Mouse (Mus musculus): ENCODE data around the gene Wbp1. TPM values are rescaled to one million over a fixed set of nuclear protein-coding genes. Genes with fewer than 3 reads are reported as not detected.
A peak's percentile ranks its signal among the peaks of the same experiment; 100 is the strongest.

Gene Wbp1
- polyA plus RNA-seq, 1 experiment from 2014 or later = 30.2 TPM

GRCm38 (mm10) chr6:83116373-83117164, 4.8 kb downstream of the Wbp1 start:
- Histone ChIP-seq H3K4me1 (replicated peaks) (peaks cover 81% of the 10 kb centered on the region), H3K4me3 (replicated peaks) (peak overlapping the region; percentile 89), H3K27me3 (no peaks in the 10 kb centered on the region), H3K36me3 (replicated peaks) (peaks cover 33% of the 10 kb centered on the region), H3K4me2 (peak overlapping the region; percentile 98), H3K9ac (peak overlapping the region; percentile 85), H3K9me3 (replicated peaks) (no peaks in the 10 kb centered on the region), H3K27ac (replicated peaks) (peak overlapping the region; percentile 95)
- no peak for ATAC-seq (ENCODE audit: insufficient read depth)
- 63% methylated on average over 11 of the region's 11 CpGs for WGBS (ENCODE audit: insufficient replicate concordance)

DNA sequence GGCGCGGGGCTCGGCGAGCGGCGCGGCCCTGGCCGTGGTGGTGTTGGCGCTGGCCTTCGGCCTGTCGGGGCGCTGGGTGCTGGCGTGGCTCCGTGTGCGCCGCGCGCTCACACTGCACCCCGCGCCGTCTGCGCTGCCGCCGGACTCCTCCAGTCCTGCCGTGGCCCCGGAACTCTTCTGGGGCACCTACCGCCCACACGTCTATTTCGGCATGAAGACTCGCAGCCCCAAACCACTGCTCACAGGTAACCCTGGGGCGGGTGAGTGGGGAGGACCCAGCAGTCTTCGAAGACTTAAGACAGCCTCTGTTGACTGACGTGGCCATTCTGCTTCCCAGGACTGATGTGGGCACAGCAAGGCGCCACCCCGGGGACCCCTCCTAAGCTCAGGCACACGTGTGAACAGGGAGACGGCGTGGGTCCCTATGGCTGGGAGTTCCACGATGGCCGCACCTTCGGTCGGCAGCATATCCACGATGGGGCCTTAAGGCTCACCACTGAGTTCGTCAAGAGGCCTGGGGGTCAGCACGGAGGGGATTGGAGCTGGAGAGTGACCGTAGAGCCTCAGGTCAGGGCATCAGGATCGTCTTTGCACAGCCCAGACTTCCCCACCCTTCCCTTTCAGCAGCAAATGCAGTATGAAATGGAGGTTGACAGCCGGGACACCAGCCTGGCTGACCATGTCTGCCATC, 5.5 kb downstream of the Wbp1 start:
- H3K9me3 ChIP-seq (replicated peaks) = no peaks in the 10 kb centered on the region
- ATAC-seq (ENCODE audit: insufficient read depth) = peak; percentile 55
- peak overlapping the region; percentile 95 for H3K27ac ChIP-seq (replicated peaks)
- under 1% methylated on average over 42 of the region's 48 CpGs for WGBS (ENCODE audit: insufficient replicate concordance)
- peak overlapping the region; percentile 85 for H3K9ac ChIP-seq
- peaks cover 36% of the 10 kb centered on the region for H3K36me3 ChIP-seq (replicated peaks)
- H3K4me2 ChIP-seq = peak overlapping the region; percentile 98
- H3K4me3 ChIP-seq (replicated peaks) = peak overlapping the region; percentile 89
- no peaks in the 10 kb centered on the region for H3K27me3 ChIP-seq
- H3K4me1 ChIP-seq (replicated peaks) = peaks cover 85% of the 10 kb centered on the region

DNA sequence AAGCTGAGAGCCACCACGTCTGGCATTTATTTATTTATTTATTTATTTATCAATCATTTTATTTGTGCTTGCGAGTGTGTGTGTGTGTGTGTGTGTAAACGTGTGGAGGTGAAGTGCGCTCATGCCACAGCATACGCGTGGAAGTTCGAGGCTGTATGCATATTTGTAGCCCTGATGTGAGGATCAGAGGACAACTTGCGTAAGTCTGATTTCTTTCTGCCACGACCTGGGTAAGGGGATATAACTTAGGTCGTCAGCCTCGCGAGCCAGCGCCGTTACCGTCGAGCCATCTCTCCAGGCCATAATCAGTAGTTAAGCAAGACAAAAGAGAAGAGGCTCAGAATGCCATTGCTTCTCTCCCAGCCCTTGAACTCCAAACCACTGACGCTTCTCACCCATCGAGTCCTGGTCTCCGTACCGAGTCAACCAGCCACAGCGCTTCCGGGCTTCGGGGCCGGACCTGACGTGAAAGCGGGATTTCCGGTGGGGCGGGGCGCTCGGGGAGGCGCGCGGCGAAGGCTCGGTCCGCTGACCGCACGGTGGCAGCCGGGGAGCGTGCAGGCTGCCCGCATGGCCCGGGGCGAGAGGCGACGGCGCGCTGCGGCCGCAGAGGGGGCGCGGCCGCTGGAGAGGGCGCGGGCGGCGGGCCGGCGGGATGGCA, 6.2 kb downstream of the Wbp1 start, which contains the start of gene Mogs:
Gene Mogs, plus strand, starts transcription at position 486 of the 661 bp plus-strand sequence.
- H3K27ac ChIP-seq (replicated peaks) = peak within 1 kb of the TSS; percentile 95
- H3K27me3 ChIP-seq = no peaks in the 10 kb centered on the region
- H3K9me3 ChIP-seq (replicated peaks) = no peaks in the 10 kb centered on the region
- 2% methylated on average over 58 of the region's 58 CpGs for WGBS (ENCODE audit: insufficient replicate concordance)
- ATAC-seq (ENCODE audit: insufficient read depth) = peak; percentile 92
- peaks cover 42% of the 10 kb centered on the region for H3K36me3 ChIP-seq (replicated peaks)
- peak within 1 kb of the TSS; percentile 85 for H3K9ac ChIP-seq
- H3K4me1 ChIP-seq (replicated peaks) = peaks cover 85% of the 10 kb centered on the region
- peak within 1 kb of the TSS; percentile 89 for H3K4me3 ChIP-seq (replicated peaks)
- H3K4me2 ChIP-seq = peak within 1 kb of the TSS; percentile 98

DNA sequence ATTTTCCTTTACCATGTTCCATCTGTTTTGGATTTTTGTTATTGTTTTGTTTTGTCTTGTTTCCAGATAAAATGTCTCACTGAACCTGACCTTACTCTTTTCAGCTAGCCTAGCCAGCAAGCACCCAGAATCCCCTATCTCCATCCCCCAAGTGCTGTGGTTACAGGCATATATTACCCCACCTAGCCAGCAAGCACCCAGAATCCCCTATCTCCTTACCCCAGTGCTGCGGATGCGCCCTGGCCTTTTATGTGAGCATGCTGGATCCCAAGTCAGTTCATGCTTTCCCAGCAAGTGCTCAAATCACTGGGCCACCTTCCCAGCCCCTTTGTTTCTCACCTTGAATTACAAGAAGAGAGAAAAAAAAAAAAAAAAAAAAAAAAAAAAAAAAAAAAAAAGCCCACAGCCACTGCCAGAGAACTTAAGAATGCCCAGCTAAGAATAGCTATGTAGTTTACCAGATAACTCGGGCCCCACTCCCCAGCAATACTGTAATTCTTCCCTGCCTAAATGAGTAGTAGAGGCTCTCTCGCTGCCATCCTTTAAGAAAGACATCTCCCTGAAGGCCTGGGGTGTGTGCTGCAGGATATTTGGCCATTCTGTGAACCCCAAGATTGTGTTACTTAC, 9.7 kb downstream of the Wbp1 start:
- H3K4me3 ChIP-seq (replicated peaks) = no peak overlapping the region
- no peak for ATAC-seq (ENCODE audit: insufficient read depth)
- WGBS (ENCODE audit: insufficient replicate concordance) = 64% methylated on average over 4 of the region's 4 CpGs
- peaks cover 19% of the 10 kb centered on the region for H3K36me3 ChIP-seq (replicated peaks)
- no peak overlapping the region for H3K4me2 ChIP-seq
- H3K27ac ChIP-seq (replicated peaks) = peak overlapping the region; percentile 26; the same call in 1 of the 2 replicates
- H3K4me1 ChIP-seq (replicated peaks) = peaks cover 76% of the 10 kb centered on the region
- H3K9me3 ChIP-seq (replicated peaks) = no peaks in the 10 kb centered on the region
- no peak overlapping the region for H3K9ac ChIP-seq
- no peaks in the 10 kb centered on the region for H3K27me3 ChIP-seq

DNA sequence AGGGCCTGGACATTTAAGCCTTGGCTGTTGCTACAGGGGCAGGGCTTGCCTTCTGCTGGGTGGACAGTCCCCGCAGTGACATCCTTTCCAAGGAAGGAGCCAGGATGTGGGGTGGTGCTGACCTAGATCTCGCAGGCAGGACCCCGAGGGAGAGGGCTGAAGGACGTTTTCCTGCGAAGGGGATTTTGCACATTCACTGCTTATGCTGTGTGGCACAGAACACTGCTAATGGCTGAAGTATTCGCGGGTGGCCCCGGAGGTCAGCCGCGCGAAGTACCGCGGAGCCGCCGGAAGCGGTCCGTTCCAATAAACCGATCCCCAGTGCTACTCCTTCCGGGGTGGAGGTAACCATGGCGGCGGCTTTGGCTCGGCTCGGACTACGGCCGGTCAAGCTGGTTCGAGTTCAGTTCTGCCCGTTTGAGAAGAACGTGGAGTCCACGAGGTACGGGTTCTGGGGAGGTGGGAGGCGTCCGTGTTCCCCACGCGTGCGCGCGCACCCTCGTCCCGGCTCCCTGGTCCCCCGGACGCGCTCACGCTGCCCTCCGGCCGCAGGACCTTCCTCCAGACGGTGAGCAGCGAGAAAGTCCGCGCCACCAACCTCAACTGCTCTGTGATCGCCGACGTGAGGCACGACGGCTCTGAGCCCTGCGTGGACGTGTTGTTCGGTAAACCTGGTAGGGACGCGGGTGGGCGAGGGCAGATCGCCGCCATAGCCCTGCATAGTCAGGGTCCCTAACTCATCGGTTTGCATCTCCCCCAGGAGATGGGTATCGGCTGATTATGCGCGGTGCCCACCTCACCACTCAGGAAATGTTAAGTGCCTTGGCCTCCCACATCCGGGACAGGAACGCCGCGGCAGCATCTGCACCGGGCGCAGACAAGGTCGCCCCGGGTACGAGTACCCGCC, 12.3 kb downstream of the Wbp1 start, which contains the start of gene Mrpl53:
Gene Mrpl53, plus strand, starts transcription at position 279 of the 907 bp plus-strand sequence.
- peaks cover 55% of the 10 kb centered on the region for H3K4me1 ChIP-seq (replicated peaks)
- under 1% methylated on average over 76 of the region's 76 CpGs for WGBS (ENCODE audit: insufficient replicate concordance)
- H3K36me3 ChIP-seq (replicated peaks) = peaks cover 26% of the 10 kb centered on the region
- H3K9ac ChIP-seq = peak within 1 kb of the TSS; percentile 89
- H3K27ac ChIP-seq (replicated peaks) = peak within 1 kb of the TSS; percentile 91
- no peaks in the 10 kb centered on the region for H3K9me3 ChIP-seq (replicated peaks)
- peak within 1 kb of the TSS; percentile 81 for H3K4me3 ChIP-seq (replicated peaks)
- H3K4me2 ChIP-seq = peak within 1 kb of the TSS; percentile 87
- peak; percentile 77 for ATAC-seq (ENCODE audit: insufficient read depth)
- no peaks in the 10 kb centered on the region for H3K27me3 ChIP-seq

DNA sequence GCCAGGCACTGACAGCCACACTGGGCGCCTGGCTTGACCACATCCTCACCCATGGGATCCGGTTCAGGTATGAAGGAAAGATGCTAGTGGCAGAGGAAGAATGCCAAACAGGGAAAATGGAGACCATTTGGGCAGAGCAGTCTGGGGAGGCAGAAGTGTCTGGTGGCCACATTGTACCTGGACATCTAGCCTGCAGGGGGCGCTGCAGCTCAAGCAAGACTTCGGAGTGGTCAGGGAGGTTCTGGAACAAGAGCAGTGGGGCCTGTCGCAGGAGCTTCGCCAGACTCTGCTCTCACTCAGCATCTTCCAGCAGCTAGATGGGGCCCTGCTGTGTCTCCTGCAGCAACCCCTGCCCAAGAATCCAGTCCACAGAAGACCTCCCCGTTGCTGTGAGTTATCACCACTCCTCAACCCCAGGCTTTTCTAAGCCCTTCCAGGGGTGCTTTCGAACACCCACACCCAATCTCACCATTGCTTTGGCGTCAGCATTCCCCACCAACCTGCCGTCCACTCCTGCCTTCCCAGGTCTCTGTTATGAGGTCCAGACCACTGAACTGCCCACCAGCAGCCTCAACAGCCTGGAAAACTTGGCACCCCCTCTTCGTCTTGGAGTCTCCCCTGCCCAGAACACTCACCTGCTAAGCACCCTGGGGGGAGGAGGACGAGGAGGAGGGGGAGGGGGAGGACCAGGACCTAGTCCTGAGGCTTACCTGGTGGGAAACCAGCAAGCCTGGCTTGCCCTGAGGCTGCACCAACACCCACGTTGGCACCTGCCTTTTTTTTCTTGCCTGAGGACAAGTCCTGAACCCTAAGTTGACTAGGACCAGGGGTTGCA, 13.6 kb downstream of the Wbp1 start:
- Histone ChIP-seq H3K27ac (replicated peaks) (peak overlapping the region; percentile 91), H3K9ac (peak overlapping the region; percentile 89; the same call in 1 of the 2 replicates), H3K4me2 (peak overlapping the region; percentile 87), H3K4me1 (replicated peaks) (peaks cover 57% of the 10 kb centered on the region), H3K36me3 (replicated peaks) (peaks cover 30% of the 10 kb centered on the region), H3K4me3 (replicated peaks) (peak overlapping the region; percentile 81), H3K9me3 (replicated peaks) (no peaks in the 10 kb centered on the region), H3K27me3 (no peaks in the 10 kb centered on the region)
- WGBS (ENCODE audit: insufficient replicate concordance) = 36% methylated on average over 13 of the region's 13 CpGs
- peak; percentile 29; the same call in 1 of the 2 replicates for ATAC-seq (ENCODE audit: insufficient read depth)

- no peak overlapping the region for H3K9ac ChIP-seq
- WGBS (ENCODE audit: insufficient replicate concordance) = 73% methylated on average over 4 of the region's 4 CpGs
- H3K36me3 ChIP-seq (replicated peaks) = peaks cover 21% of the 10 kb centered on the region; the same call in 1 of the 2 replicates
- H3K27me3 ChIP-seq = peaks cover 8% of the 10 kb centered on the region; the same call in 1 of the 2 replicates
- H3K4me2 ChIP-seq = no peak overlapping the region
- peaks cover 48% of the 10 kb centered on the region for H3K4me1 ChIP-seq (replicated peaks)
- H3K9me3 ChIP-seq (replicated peaks) = no peaks in the 10 kb centered on the region
- no peak overlapping the region for H3K27ac ChIP-seq (replicated peaks)
- ATAC-seq (ENCODE audit: insufficient read depth) = no peak
- H3K4me3 ChIP-seq (replicated peaks) = no peak overlapping the region
Observed at GRCm38 (mm10) chr6:83104158-83104557, 17.2 kb downstream of the Wbp1 start.

DNA sequence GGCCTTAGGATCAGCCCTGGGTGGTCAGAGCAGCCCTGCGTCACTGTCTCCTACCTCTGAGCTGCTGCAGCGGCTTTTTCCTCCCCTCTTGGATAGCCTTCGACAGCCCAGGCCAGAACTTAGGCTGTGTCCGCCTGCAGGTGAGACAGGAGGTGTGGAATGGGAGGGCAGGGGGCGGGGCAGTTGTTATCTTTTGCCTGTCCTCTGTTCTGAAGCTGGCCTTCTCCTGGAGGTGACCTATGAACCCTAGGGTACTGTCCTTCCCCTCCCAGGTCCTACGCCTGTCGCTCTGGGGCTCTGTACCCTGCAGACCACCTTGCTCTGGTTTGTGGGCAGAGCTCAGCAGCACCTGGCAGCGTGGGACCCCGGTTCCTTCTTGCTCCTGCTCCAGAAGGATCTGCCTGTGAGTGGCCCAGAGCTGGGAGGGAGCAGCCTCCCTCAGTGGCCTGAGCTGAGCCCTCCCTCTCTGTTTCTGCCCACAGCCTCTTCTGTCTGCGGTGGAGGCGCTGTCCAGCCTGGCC, 18.2 kb downstream of the Wbp1 start:
- Histone ChIP-seq H3K4me3 (replicated peaks) (peak overlapping the region; percentile 73), H3K27ac (replicated peaks) (peak overlapping the region; percentile 34), H3K27me3 (peaks cover 16% of the 10 kb centered on the region; the same call in 1 of the 2 replicates), H3K4me2 (peak overlapping the region; percentile 100), H3K4me1 (replicated peaks) (peaks cover 42% of the 10 kb centered on the region), H3K36me3 (replicated peaks) (peaks cover 21% of the 10 kb centered on the region; the same call in 1 of the 2 replicates), H3K9me3 (replicated peaks) (no peaks in the 10 kb centered on the region), H3K9ac (0 out of 2 replicates have a peak overlapping the region, but pooled peaks have one; percentile 78)
- no peak for ATAC-seq (ENCODE audit: insufficient read depth)
- WGBS (ENCODE audit: insufficient replicate concordance) = 68% methylated on average over 11 of the region's 11 CpGs
